ENCODE assay signal across 19 mouse cellular contexts in genomic region chr13:33903290-33903689, GRCm38 (mm10). TPM values are rescaled to one million over a fixed set of nuclear protein-coding genes. Genes with fewer than 3 reads are reported as not detected.
"Had no signal": no experiment of that assay in that cellular context is flagged by ENCODE, and none has a peak within 500 bp of the region (broad histone marks: within the 10 kb centered on the region; RNA-seq: fewer than 3 reads in every experiment).

No protein-coding gene starts in this region.

- H3K27ac ChIP-seq: macrophage; midbrain, embryonic 13.5 days; midbrain, embryonic 15.5 days; neural tube, embryonic 12.5 days; stomach, embryonic 15.5 days; stomach, postnatal 0 days had no signal

- H3K4me1 ChIP-seq: megakaryocyte, embryonic 14.5 days; midbrain, embryonic 13.5 days; midbrain, embryonic 15.5 days; neural tube, embryonic 12.5 days; stomach, embryonic 15.5 days had no signal

- H3K4me3 ChIP-seq: megakaryocyte, embryonic 14.5 days; midbrain, embryonic 13.5 days; midbrain, embryonic 15.5 days; neural tube, embryonic 12.5 days; stomach, embryonic 15.5 days had no signal

- DNase-seq: lung, adult 18-20 months; lung, embryonic 14.5 days; lung, postnatal 14 days; lung, postnatal 36 days; right cerebral cortex, postnatal 14 days; thymus, adult 18-20 months; thymus, postnatal 14 days; thymus, postnatal 36 days had no signal

- ATAC-seq: midbrain, embryonic 13.5 days; midbrain, embryonic 15.5 days had no signal

- H3K4me2 ChIP-seq: lung, embryonic 14.5 days; midbrain, embryonic 11.5 days; midbrain, embryonic 13.5 days; midbrain, embryonic 15.5 days; neural tube, embryonic 12.5 days; stomach, embryonic 15.5 days had no signal

- H3K9me3 ChIP-seq: megakaryocyte, embryonic 14.5 days; midbrain, embryonic 13.5 days; midbrain, embryonic 15.5 days; neural tube, embryonic 12.5 days; stomach, embryonic 15.5 days had no signal

- H3K27me3 ChIP-seq: midbrain, embryonic 13.5 days; midbrain, embryonic 15.5 days; neural tube, embryonic 12.5 days; stomach, embryonic 15.5 days had no signal

- H3K9ac ChIP-seq: lung, embryonic 14.5 days; midbrain, embryonic 13.5 days; midbrain, embryonic 15.5 days; neural tube, embryonic 12.5 days; stomach, embryonic 15.5 days had no signal

- H3K36me3 ChIP-seq: midbrain, embryonic 13.5 days; midbrain, embryonic 15.5 days; neural tube, embryonic 12.5 days; stomach, embryonic 15.5 days had no signal

RNA-seq across cellular contexts. Expression of gene Serpinb6c, which starts 2.2 kb away (rescaled TPM):
- polyA plus RNA-seq: liver, embryonic 16.5 days; lung, embryonic 14.5 days; lung, embryonic 16.5 days; macrophage; midbrain, embryonic 13.5 days; midbrain, embryonic 15.5 days; spleen, adult 2 months; stomach, embryonic 15.5 days had no signal
